Mouse (Mus musculus): ENCODE data around the gene C2cd3.
A peak's percentile ranks its signal among the peaks of the same experiment; 100 is the strongest.
"Not testable (repeated sequence)": the region's sequence is repeated elsewhere in the genome, so short reads cannot be mapped to it uniquely, and the experiment has no call there.

C2cd3 gene

GRCm38 (mm10) chr7:100470796-100471406 lies 98.9 kb downstream of the C2cd3 start:
- no peak for DNase-seq (ENCODE audit: low spot score in 2 of 2)

GRCm38 (mm10) chr7:100471407-100471797 lies 99.4 kb downstream of the C2cd3 start:
- DNase-seq (ENCODE audit: low spot score in 2 of 2): no peak

GRCm38 (mm10) chr7:100472777-100473176 lies 100.7 kb downstream of the C2cd3 start, which contains the start of gene Ucp3:
Gene Ucp3 (plus strand): TSS chr7:100472990.
- DNase-seq (ENCODE audit: low spot score in 2 of 2): no peak

GRCm38 (mm10) chr7:100473846-100474454 lies 101.9 kb downstream of the C2cd3 start:
- DNase-seq (ENCODE audit: low spot score in 2 of 2): no peak

- no peak for DNase-seq (ENCODE audit: low spot score in 2 of 2)
Observed at GRCm38 (mm10) chr7:100474680-100475079, 102.6 kb downstream of the C2cd3 start.

GRCm38 (mm10) chr7:100479100-100479822 lies 107.2 kb downstream of the C2cd3 start:
- DNase-seq (ENCODE audit: low spot score in 2 of 2): no peak

- DNase-seq (ENCODE audit: low spot score in 2 of 2): no peak
Observed at GRCm38 (mm10) chr7:100479823-100480164, 107.8 kb downstream of the C2cd3 start.

- no peak for DNase-seq (ENCODE audit: low spot score in 2 of 2)
Observed at GRCm38 (mm10) chr7:100480175-100480574, 108.1 kb downstream of the C2cd3 start.

- DNase-seq (ENCODE audit: low spot score in 2 of 2): not testable (repeated sequence)
Observed at GRCm38 (mm10) chr7:100482046-100482445, 110.0 kb downstream of the C2cd3 start.

GRCm38 (mm10) chr7:100484493-100484892 lies 112.5 kb downstream of the C2cd3 start:
- DNase-seq (ENCODE audit: low spot score in 2 of 2): no peak

- DNase-seq (ENCODE audit: low spot score in 2 of 2): no peak
Observed at GRCm38 (mm10) chr7:100487301-100487700, 115.3 kb downstream of the C2cd3 start.

GRCm38 (mm10) chr7:100488474-100489048 lies 116.5 kb downstream of the C2cd3 start:
- DNase-seq (ENCODE audit: low spot score in 2 of 2): no peak

GRCm38 (mm10) chr7:100492391-100493116 lies 120.5 kb downstream of the C2cd3 start:
- DNase-seq (ENCODE audit: low spot score in 2 of 2): no peak

- peak; percentile 93 to 95 for DNase-seq (ENCODE audit: low spot score in 2 of 2)
Observed at GRCm38 (mm10) chr7:100493117-100493483, 121.1 kb downstream of the C2cd3 start, which contains the start of gene Ucp2. Gene Ucp2 (plus strand): TSS chr7:100493337.

- DNase-seq (ENCODE audit: low spot score in 2 of 2): peak; percentile 13 to 44
Observed at GRCm38 (mm10) chr7:100493484-100494414, 121.7 kb downstream of the C2cd3 start.

GRCm38 (mm10) chr7:100494415-100494831 lies 122.4 kb downstream of the C2cd3 start:
- DNase-seq (ENCODE audit: low spot score in 2 of 2): peak in 1 of 2 experiments; percentile 21

- DNase-seq (ENCODE audit: low spot score in 2 of 2): peak in 1 of 2 experiments; percentile 34
Observed at GRCm38 (mm10) chr7:100495042-100495441, 123.0 kb downstream of the C2cd3 start.

- peak; percentile 83 to 90 for DNase-seq (ENCODE audit: low spot score in 2 of 2)
Observed at GRCm38 (mm10) chr7:100495581-100496251, 123.7 kb downstream of the C2cd3 start.

GRCm38 (mm10) chr7:100496371-100496770 lies 124.3 kb downstream of the C2cd3 start:
- DNase-seq (ENCODE audit: low spot score in 2 of 2): no peak

- DNase-seq (ENCODE audit: low spot score in 2 of 2): no peak
Observed at GRCm38 (mm10) chr7:100496791-100497190, 124.8 kb downstream of the C2cd3 start.

All from natural killer cell, adult 2 months (primary cell).